Mouse (Mus musculus) neural tube, embryonic 15.5 days (tissue): ENCODE measurements around the gene Olfr934. TPM values are rescaled to one million over a fixed set of nuclear protein-coding genes. Genes with fewer than 3 reads are reported as not detected.

Experiments used
- ATAC-seq: fragments of 200-750 bp; cut with Nextera tagmentation; 2 replicates; pipeline ENCODE4 v1.8.0; 2017; ENCODE audit warnings: mild to moderate bottlenecking, moderate TSS enrichment, moderate library complexity; ENCODE audit not compliant: low FRiP score
- H3K27ac ChIP-seq: fragments of 300-500 bp; sonication (generic); replicated peaks from 2 replicates; pipeline ENCODE4 v1.5.1; 2015; ENCODE audit warnings: mild to moderate bottlenecking, inconsistent platforms
- H3K27me3 ChIP-seq: fragments of 300-500 bp; sonication (generic); replicated peaks from 2 replicates; pipeline ENCODE4 v1.6.1; 2015; ENCODE audit warnings: inconsistent platforms
- H3K36me3 ChIP-seq: fragments of 300-500 bp; sonication (generic); 2 replicates; pipeline ENCODE4 v1.6.1; 2015; ENCODE audit warnings: inconsistent platforms
- H3K4me1 ChIP-seq: fragments of 300-500 bp; sonication (generic); 2 replicates; pipeline ENCODE4 v1.6.1; 2015; ENCODE audit warnings: inconsistent platforms
- H3K4me2 ChIP-seq: fragments of 300-500 bp; sonication (generic); 2 replicates; pipeline ENCODE4 v1.6.1; 2015; ENCODE audit warnings: inconsistent platforms, mild to moderate bottlenecking, moderate library complexity
- H3K4me3 ChIP-seq: fragments of 300-500 bp; sonication (generic); replicated peaks from 2 replicates; pipeline ENCODE4 v1.5.1; 2015; ENCODE audit warnings: mild to moderate bottlenecking, inconsistent platforms
- H3K9ac ChIP-seq: fragments of 300-500 bp; sonication (generic); replicated peaks from 2 replicates; pipeline ENCODE4 v1.6.1; 2015; ENCODE audit warnings: mild to moderate bottlenecking, inconsistent platforms
- H3K9me3 ChIP-seq: fragments of 300-500 bp; sonication (generic); replicated peaks from 2 replicates; pipeline ENCODE4 v1.6.1; 2016; ENCODE audit warnings: inconsistent platforms
- WGBS: fragments of 180-500 bp; shearing (Covaris S2); methylation state at CpG from one replicate; pipeline ENCODE4 v1.1.7; 2015; ENCODE audit warnings: mixed read lengths; 5-methylcytosine and 5-hydroxymethylcytosine counted together
- polyA plus RNA-seq: library from polyadenylated mRNA; unstranded; fragments of >200 nt; fragmentation: Nextera tagmentation; extraction: Ambion mirVana; gene quantifications from 2 replicates; pipeline ENCODE4 v1.2.1, GENCODE M21; 2015

Olfr934 gene
- not detected in 2 replicates for polyA plus RNA-seq

DNA sequence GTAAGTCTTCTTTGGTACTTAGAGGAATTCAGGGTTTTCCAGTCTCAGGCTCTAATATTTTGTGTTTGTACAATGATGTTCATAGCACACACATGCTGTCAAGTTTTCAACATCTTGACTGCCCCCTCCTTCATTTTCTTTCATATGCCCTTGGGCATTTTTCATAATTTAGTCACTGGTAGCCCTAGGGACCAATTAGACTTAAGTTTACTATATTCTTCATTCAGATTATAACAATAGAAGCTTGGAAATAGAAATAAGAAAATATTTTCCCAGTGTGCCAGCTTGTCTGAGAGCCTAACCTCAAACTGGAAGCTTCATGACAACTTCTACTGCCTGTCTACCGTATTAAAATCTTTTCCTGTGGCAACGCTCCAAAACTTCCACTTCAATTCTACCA is at the start of gene Olfr934:
Gene Olfr934, minus strand, starts transcription at position 101 of the 400 bp plus-strand sequence.
- WGBS, result 96% methylated on average over 2 of the region's 2 CpGs
- no peaks in the 10 kb centered on the region for H3K36me3 ChIP-seq
- no peaks in the 10 kb centered on the region for H3K27me3 ChIP-seq
- H3K4me3 ChIP-seq, result no peak within 1 kb of the TSS
- no peaks in the 10 kb centered on the region for H3K4me1 ChIP-seq
- H3K4me2 ChIP-seq, result no peak within 1 kb of the TSS
- H3K9me3 ChIP-seq, result no peaks in the 10 kb centered on the region
- H3K9ac ChIP-seq, result no peak within 1 kb of the TSS
- ATAC-seq, result no peak
- no peak within 1 kb of the TSS for H3K27ac ChIP-seq

DNA sequence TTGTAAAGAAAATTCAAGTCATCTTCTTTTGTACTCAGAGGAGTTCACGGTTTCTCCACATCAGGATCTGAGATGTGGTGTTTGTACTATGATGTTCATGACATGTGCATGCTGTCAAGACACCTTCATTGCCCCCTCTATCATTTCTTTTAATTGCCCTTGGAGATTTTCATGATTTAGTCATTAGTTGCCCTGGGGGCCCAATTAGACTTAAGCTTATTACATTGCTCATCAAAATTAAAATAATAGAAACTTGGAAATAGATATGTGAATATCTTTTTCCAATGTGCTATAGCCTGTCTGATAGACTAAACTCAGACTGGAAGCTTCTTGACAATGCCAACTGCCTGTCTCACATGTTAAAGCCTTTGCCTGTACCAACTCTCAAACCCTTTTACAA is 35.2 kb upstream of the Olfr934 start, which contains the start of gene Olfr146:
Gene Olfr146, minus strand, starts transcription at position 101 of the 400 bp plus-strand sequence.
- Histone ChIP-seq H3K4me2 (no peak within 1 kb of the TSS), H3K27ac (no peak within 1 kb of the TSS), H3K4me1 (no peaks in the 10 kb centered on the region), H3K4me3 (no peak within 1 kb of the TSS), H3K27me3 (no peaks in the 10 kb centered on the region), H3K36me3 (no peaks in the 10 kb centered on the region), H3K9ac (no peak within 1 kb of the TSS), H3K9me3 (no peaks in the 10 kb centered on the region)
- WGBS, result 74% methylated on average over 1 of the region's 1 CpGs
- no peak for ATAC-seq

DNA sequence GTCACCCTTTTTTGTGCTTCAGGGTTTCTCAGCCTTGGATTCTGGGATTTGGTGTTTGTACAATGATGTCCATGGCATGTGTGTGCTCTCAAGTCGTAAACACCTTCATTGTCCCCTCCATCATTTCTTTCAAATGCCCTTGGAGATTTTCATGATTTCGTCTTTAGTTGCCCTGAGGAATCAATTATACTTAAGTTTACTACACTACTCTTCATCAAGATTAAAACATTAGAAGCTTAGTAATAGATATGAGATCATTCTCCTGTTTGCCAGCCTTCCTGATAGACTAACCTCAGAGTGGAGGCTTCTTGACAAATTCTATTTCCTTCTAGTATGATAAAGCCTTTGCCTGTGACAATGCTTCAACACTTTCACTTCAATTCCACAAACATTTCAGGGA is 11.5 kb upstream of the Olfr934 start, which contains the start of gene Olfr935:
Gene Olfr935, minus strand, starts transcription at position 101 of the 400 bp plus-strand sequence.
- H3K9me3 ChIP-seq, result no peaks in the 10 kb centered on the region
- no peaks in the 10 kb centered on the region for H3K27me3 ChIP-seq
- no peaks in the 10 kb centered on the region for H3K36me3 ChIP-seq
- H3K4me3 ChIP-seq, result no peak within 1 kb of the TSS
- H3K4me1 ChIP-seq, result no peaks in the 10 kb centered on the region
- 83% methylated on average over 2 of the region's 2 CpGs for WGBS
- no peak within 1 kb of the TSS for H3K4me2 ChIP-seq
- H3K27ac ChIP-seq, result no peak within 1 kb of the TSS
- no peak for ATAC-seq
- H3K9ac ChIP-seq, result no peak within 1 kb of the TSS

DNA sequence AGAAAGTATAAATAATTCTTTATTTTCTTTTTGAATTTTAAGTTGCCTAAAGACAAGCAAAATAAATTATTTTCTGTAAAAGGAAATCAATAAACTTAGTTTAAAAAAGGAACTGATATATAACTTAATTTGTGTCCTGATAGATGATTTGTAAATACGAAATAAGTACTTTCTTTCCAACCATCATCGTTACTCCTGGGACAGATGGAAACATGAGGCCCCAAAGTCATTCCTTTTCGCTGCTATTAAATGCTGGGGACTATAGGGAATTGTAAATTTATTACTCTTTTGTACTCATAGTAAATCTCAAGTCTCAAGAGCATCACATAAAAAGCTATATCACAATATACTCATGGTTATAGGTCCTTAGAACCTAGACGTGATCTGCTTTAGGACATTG is 16.1 kb downstream of the Olfr934 start, which contains the start of gene Olfr933:
Gene Olfr933, plus strand, starts transcription at position 301 of the 400 bp plus-strand sequence.
- H3K4me3 ChIP-seq, result no peak within 1 kb of the TSS
- H3K27ac ChIP-seq, result no peak within 1 kb of the TSS
- no peak within 1 kb of the TSS for H3K9ac ChIP-seq
- 67% methylated on average over 4 of the region's 4 CpGs for WGBS
- H3K36me3 ChIP-seq, result no peaks in the 10 kb centered on the region
- H3K9me3 ChIP-seq, result no peaks in the 10 kb centered on the region
- no peak within 1 kb of the TSS for H3K4me2 ChIP-seq
- no peaks in the 10 kb centered on the region for H3K27me3 ChIP-seq
- no peaks in the 10 kb centered on the region for H3K4me1 ChIP-seq
- no peak for ATAC-seq

DNA sequence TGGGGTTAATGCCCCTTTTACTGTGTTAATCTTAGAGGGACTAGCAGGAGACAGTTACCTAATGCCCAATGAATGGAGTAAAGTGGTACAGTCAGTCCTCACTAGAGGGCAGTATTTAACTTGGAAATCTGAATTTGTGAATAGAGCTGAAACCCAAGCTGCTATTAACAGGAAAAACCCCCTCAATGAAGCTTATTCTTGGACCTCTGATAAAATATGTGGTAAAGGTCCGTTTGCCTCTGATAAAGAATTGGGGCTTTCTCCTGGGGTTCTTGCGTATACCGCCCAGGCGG is 34.0 kb downstream of the Olfr934 start:
- no peak for ATAC-seq
- Histone ChIP-seq H3K4me2 (no peak overlapping the region), H3K4me1 (no peaks in the 10 kb centered on the region), H3K4me3 (no peak overlapping the region), H3K27ac (no peak overlapping the region), H3K27me3 (no peaks in the 10 kb centered on the region), H3K9me3 (no peaks in the 10 kb centered on the region), H3K36me3 (no peaks in the 10 kb centered on the region), H3K9ac (no peak overlapping the region)
- 88% methylated on average over 4 of the region's 4 CpGs for WGBS

DNA sequence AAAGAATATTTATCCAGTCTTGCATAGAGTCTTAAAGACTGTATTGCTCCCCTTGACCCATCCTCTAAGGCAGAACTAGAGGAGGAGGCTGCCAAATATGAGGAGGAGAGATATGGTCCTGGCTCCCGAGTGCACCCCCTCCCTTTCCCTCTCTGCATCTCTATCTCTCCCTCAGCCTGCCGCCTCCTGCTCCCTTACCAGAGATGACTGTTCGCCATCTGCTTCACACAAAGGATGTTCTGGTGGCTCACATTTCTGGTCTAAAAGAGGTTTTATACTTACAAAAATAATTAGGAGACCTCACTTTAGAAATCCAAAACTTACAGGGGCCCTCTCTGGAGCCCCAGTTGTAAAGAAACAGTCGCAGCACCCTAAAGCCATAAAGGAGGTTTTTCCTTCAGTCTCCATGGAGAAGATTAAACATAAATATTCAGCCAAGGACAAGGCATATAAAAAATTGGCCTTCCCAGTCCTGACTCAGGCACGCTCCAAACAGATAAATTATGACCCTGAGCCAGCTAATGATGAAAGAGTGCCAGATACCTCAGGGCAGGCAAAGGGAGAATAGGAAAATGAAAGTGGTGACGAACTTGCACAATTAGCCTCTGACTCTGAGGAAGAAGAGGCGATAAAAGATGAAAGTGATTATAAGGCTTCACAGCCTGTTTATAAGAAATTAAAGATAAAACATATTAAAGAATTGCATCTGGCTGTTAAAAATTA is 34.6 kb downstream of the Olfr934 start:
- no peaks in the 10 kb centered on the region for H3K36me3 ChIP-seq
- no peak overlapping the region for H3K4me3 ChIP-seq
- H3K27me3 ChIP-seq, result no peaks in the 10 kb centered on the region
- no peak for ATAC-seq
- no peak overlapping the region for H3K4me2 ChIP-seq
- no peak overlapping the region for H3K27ac ChIP-seq
- no peak overlapping the region for H3K9ac ChIP-seq
- 54% methylated on average over 7 of the region's 7 CpGs for WGBS
- no peaks in the 10 kb centered on the region for H3K4me1 ChIP-seq
- H3K9me3 ChIP-seq, result no peaks in the 10 kb centered on the region

Other genes starting within 250 kb of the Olfr934 start
- gene Olfr920, start 236.0 kb downstream of the Olfr934 start, polyA plus RNA-seq, result not detected in 2 replicates
- not detected in 2 replicates for gene Olfr921, start 215.2 kb downstream of the Olfr934 start, polyA plus RNA-seq
- gene Olfr922, start 173.7 kb downstream of the Olfr934 start, polyA plus RNA-seq, result not detected in 2 replicates
- not detected in 2 replicates for gene Olfr923, start 161.8 kb downstream of the Olfr934 start, polyA plus RNA-seq
- not detected in 2 replicates for gene Olfr924, start 143.9 kb downstream of the Olfr934 start, polyA plus RNA-seq
- not detected in 2 replicates for gene Olfr26, start 133.3 kb downstream of the Olfr934 start, polyA plus RNA-seq
- not detected in 2 replicates for gene Olfr926, start 111.2 kb downstream of the Olfr934 start, polyA plus RNA-seq
- not detected in 2 replicates for gene Olfr930, start 58.5 kb downstream of the Olfr934 start, polyA plus RNA-seq
- gene Olfr933, start 16.0 kb downstream of the Olfr934 start, polyA plus RNA-seq, result not detected in 2 replicates
- gene Olfr935, start 11.4 kb upstream of the Olfr934 start, polyA plus RNA-seq, result not detected in 2 replicates
- not detected in 2 replicates for gene Olfr146, start 35.1 kb upstream of the Olfr934 start, polyA plus RNA-seq
- gene Olfr937, start 76.6 kb upstream of the Olfr934 start, polyA plus RNA-seq, result not detected in 2 replicates
- gene Olfr938, start 90.6 kb upstream of the Olfr934 start, polyA plus RNA-seq, result not detected in 2 replicates
- gene Olfr27, start 139.8 kb upstream of the Olfr934 start, polyA plus RNA-seq, result not detected in 2 replicates
- gene Olfr943, start 178.0 kb upstream of the Olfr934 start, polyA plus RNA-seq, result not detected in 2 replicates
- not detected in 2 replicates for gene Olfr944, start 213.6 kb upstream of the Olfr934 start, polyA plus RNA-seq